Mouse (Mus musculus) gastrocnemius, postnatal 4 days (tissue): ENCODE measurements around the gene E2f7. TPM values are rescaled to one million over a fixed set of nuclear protein-coding genes. Genes with fewer than 3 reads are reported as not detected.

ENCODE experiments used
- total RNA-seq, 2 experiments: library from RNA; stranded (reverse); gene quantifications; 2 replicates each; pipeline ENCODE4 v1.2.3; 2021

The E2f7 gene
- total RNA-seq, 2 experiments from 2014 or later, result 10.9 to 11.6 TPM

Other genes starting within 250 kb of the E2f7 start
- 100 to 1,000 TPM in 1 of 2 experiments, 10 to 100 TPM in 1; 92.7 to 105 TPM for gene Csrp2, start 174.3 kb downstream of the E2f7 start, total RNA-seq